Mouse (Mus musculus) brain, embryonic 14.5 days (tissue): Measurements from ENCODE around the gene Cilp.

Experiments used
- CTCF ChIP-seq: fragments of 200-500 bp; IDR thresholded peaks from 2 replicates; pipeline ENCODE4 v1.5.1; 2012; ENCODE audit warnings: inconsistent platforms, mild to moderate bottlenecking, moderate library complexity, borderline replicate concordance; ENCODE audit not compliant: insufficient read depth, insufficient read length; ENCODE audit errors: extremely low read depth
- POLR2A ChIP-seq: fragments of 200-500 bp; IDR thresholded peaks from 2 replicates; pipeline ENCODE4 v1.6.1; 2012; ENCODE audit warnings: mild to moderate bottlenecking, inconsistent platforms, borderline replicate concordance; ENCODE audit not compliant: poor library complexity, insufficient read depth, insufficient read length, severe bottlenecking; ENCODE audit errors: extremely low read depth

DNA sequence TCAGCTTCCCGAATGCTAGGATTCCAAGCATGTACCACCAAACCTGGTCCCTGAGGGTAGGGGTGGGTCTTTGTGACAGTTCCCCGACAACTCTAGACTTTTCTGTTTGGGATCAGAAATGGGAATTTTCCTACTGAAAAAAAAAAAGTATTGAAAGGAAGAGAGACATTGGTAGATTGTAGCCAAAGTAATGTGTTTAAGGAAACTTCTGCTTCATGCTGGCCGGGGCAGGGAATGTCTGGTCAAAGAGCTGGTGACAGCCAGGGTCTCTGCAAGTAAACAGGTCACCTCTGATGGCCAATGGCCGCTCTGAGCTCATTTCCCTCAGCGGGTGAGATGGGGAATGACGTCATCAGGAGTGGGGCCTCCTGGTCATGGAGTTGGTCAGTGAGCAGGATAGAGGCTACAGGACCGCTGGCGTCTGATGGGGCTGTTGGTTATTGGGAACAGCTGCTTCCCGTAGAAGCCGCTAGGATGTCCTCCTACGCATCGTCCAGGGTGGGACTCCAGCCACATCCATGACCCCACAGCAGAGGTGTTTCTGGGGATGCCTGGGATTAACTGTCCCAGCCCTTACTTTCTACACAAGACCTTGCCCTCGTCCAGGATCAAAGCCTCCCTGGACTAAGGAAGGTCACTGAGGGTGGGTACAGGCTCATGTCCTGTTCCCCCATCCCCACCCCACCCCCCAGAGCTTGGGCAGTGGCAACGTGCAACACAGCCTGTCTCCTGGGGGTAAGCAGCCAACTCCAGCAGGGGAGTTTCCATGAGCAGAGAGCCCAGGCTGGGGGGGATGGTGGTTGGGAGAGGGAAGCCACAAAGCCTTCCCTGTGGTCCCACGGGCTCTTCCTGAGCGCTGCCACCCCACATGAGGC is 17.2 kb upstream of the Cilp start:
- TF ChIP-seq CTCF (no peak), POLR2A (no peak)
